Mouse (Mus musculus): ENCODE data around the gene Fam71e1. TPM values are rescaled to one million over a fixed set of nuclear protein-coding genes. Genes with fewer than 3 reads are reported as not detected.

Gene Fam71e1
- polyA plus RNA-seq, 2 experiments from 2014 or later, result 3.3 to 4.0 TPM

DNA sequence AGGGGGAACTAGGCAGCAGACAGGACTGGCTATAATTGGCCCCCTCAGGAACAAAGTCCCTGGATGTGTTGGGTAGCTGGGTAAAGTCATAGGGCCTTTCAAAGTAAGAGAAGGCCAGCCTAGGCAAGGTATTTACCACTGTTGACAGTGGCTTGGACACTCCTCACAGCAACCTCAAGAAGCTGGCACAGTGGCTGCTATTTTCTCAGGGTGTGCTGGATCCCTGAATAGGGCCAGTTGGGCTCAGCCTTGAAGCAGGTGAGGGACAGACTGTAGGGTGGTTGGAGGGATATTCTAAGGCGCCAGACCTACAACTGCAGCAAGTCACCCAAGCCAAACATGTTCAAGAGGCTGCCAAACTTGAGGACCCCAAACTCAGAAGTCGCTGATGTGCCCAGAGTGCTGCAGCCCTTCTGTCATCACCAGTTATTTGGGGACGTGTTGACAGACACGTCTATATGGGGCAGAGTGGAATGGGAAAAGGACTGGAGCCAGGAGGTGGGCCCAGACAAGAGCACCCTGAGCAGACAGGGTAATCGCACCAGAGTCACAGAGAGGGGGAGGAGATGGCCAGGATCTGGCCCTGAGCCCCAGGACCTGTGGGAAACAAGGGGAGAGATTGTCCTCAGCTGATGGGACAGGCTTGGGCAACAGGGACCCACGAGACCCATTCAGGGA lies 24.4 kb upstream of the Fam71e1 start:
- ATAC-seq, result no peak

DNA sequence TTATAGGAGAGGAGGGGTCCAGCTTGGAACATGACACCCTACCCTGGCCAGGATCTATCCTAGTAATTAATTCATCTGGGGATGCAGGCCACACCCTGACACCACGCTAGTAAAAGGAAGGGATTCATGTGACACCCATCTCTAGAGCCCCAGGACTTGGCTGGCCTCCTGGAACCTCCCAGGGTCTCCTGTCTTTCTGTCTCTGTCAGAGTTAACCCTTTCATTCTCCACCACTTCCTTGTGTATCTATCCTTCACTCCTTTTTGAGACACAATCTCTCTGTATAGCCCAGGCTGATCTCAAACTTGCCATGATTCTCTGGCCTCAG lies 23.9 kb upstream of the Fam71e1 start:
- no peak for ATAC-seq

DNA sequence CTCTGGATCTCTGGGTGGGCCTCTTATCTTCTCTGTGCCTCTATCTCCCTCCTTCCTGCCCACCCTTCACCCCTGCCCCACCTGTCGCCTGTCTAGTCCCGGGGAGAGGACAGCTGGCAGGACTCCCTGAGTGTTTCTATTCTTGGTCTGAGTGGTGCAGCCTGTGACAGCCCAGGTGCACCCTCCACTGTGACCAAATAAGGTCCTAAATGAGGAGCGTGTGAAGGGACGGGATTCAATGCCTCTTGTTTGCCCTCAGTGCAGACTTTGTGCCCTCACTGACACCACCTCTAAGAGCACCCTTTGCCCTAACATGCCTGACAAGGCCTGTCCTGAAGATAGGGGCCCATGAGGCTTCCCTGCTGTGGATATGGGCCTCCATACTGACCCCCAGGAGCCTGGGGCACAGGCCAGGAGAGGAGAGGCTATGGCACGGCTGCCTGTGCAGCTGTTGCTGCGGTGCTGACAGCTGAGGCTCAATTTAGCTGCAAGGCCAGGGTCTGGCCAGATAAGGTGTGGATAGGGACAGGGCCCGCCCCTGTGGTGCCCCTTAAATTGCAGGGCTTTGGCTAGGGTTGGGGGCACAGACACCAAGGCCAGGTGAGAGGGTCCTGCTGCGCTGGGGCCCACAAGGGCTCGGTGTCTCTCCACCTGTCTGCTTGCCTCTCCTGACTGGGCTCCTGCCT lies 23.3 kb upstream of the Fam71e1 start:
- no peak for ATAC-seq

DNA sequence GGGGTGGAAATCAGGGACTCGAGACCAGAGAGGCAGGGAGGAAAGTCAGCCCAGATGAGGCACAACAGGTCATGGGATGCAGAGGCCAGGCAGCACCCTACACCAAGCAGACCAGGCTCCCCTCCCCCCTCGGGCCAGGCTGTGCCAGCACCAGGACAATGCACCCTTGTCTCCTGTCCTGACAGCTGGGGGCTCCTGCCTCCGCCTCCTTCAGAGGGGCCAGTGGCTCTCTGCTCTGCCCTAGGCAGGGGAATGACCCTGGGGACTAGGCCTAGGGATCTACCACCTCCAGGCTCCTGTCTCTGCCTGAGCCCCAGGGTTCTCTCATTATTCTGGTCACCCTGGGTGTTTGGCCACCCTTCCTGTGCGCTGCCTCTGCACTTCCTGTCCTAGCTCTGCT lies 22.0 kb upstream of the Fam71e1 start:
- ATAC-seq, result no peak

DNA sequence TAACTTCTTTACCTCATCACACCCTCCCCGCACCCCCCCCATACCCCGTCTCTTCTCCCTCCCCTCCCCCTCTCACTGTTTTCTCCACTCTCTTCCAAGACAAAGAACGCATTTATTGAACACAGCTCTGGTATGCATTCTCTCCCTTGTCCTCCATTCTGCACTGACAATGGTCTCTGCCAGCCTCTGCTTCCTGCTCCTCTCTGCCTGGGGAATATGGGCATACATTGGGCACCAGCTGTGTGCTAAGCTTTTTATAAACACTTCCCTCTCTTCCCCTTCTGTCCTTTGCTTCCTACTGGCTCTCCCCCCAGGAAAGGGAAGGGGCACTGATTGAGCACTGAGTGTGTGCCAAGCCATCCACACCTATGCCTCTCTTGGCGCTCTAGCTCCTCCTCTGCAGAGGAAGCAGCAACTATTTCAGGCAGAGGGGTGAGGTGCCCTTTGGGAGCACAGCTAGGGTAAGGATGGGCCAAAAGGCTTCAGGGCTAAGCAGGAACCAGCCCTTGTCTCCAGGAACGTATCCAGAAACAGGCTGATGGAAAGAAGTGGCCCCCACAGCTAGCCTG lies 21.3 kb upstream of the Fam71e1 start:
- ATAC-seq, result no peak

DNA sequence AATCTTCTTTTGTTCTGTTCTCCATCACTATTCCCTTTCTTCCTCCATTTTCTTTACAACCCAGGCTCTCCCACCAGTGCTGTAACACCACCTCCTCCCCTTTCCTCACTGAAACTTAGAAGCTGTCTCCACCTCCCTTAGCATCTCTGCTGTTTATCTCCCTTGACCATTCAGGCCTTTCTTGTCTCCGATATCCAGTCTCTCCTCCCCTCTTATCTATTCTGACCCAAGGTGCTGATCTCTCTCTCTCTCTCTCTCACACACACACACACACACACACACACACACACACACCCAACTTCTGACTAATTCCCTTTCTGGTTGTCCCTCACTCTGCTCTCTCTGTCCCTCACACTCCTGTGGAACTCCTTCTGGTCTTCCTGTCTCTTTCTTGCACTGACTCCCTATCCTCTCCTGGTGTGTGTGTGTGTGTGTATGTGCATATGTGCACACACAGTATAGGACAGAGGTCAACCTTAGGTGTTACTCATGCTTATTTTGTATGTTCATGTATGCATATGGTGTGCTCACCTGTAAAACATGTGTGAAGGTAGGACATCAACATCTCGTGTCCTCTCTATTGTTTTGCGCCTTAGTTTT lies 13.4 kb upstream of the Fam71e1 start:
- no peak for ATAC-seq

DNA sequence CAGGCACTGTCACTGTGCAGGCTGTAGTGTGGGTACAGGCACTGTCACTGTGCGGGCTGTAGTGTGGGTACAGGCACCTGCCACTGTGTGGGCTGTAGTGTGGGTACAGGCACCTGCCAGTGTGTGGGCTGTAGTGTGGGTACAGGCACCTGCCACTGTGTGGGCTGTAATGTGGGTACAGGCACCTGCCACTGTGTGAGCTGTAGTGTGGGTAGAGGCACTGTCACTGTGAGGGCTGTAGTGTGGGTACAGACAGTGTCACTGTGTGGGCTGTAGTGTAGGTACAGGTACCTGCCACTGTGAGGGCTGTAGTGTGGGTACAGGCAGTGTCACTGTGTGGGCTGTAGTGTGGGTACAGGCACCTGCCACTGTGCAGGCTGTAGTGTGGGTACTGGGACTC lies 12.3 kb upstream of the Fam71e1 start:
- ATAC-seq, result no peak

DNA sequence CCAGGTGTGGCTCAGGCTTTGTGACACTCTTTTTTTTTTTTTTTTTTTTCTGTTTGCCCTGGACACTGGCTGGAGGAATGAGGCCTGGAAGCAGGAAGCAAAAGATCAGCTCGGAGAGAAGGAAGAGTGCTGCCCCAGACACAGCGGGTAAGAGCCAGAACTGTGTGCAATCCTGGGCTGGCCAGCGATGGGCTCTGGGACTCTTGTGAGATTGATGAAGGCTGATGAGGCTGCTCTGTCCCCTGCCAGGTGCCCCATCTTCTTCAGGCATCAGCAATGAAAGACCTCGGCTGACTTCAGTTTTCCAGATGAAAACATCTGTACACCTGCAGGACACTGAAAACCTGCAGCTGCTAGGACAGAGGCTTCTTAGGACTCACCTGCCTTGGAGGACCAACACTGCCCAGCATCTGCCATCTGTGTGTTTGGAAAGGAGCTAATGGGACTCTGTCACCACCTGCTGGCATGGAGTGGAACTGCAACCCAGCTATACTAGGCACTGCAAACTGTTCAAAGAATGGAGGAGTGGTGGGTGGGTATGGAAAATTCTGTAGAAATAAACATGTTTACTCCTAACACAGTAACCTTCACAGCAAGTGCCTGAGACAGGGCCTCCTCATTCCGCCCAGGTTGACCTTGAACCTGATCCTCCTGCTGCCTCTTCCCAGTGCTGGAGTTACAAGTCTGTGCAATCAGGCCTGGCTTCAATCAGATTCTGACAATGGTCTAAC lies 11.4 kb upstream of the Fam71e1 start:
- ATAC-seq, result peak; percentile 70

DNA sequence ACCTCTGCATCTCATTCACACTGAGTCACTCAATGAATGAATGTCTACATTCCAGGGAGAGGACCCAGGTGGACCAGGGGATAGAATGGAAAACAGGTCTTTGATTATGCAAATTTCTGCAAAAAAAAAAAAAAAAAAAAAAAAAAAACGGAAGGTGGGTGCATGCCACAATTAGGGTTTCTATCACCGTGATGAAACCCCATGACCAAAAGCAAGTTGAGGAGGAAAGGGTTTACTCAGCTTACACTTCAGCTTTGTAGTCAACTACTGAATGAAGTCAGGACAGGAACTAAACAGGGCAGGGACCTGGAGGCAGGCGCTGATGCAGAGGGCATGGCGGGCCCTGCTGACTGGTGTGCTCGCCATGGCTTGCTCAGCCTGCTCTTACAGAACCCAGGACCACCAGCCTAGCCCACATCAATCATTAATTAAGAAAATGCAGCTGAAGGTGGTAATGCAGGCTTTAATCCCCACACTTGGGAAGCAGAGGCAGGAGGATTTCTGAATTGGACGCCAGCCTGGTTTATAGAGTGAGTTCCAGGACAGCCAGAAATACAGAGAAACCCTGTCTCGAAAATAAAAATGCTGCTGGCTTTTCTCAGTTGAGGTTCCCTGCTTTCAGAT lies 10.7 kb upstream of the Fam71e1 start:
- ATAC-seq, result no peak

DNA sequence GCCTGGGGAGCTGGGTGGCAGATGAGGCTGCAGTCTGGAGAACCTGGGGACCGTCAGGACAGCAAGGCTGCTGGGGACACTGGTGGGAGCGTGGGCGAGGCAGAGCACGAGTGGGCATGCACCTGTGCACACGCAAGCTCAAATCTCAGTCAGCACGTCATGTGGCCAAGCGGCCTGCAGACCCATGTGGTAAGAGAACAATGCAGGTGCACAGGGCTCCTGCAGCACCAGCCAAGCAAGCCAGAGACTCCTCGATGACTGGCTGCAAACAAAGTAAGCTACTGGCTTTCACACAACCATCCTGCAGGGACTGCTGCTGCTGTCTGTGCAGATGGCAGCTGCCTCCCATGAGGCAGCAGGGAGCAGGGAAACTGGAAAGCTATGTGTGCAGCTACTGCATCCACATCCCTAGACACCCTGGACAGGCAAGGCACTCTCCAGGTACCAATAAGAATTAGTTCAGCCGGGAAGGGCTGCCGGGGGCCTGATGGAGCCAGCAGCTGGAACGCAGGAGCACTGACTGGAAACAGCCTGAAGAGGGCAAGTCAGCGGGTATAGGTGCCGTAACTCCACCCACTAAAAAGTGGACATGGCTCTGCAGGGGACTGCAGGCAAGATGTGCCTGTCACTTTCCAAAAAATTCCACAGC lies 9.3 kb upstream of the Fam71e1 start:
- no peak for ATAC-seq

DNA sequence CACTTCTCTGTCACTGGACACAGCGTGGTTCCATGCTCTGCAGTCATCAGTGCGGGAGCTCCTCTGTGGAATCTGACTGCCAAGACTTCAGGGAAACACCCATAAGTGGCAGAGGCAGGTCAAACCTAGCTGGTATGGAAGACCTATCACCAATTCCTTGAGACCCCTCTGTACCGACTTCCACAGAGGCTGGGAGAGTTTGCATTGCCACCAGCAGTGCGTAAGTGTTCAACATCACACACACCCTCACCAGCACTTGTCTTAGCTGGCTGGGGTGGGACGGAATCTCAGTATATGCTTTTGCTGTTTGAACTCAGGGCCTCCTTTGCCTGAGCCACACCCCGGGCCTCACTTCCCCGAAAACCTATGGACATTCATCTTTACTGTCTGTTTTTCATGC lies 8.4 kb upstream of the Fam71e1 start:
- ATAC-seq, result no peak

DNA sequence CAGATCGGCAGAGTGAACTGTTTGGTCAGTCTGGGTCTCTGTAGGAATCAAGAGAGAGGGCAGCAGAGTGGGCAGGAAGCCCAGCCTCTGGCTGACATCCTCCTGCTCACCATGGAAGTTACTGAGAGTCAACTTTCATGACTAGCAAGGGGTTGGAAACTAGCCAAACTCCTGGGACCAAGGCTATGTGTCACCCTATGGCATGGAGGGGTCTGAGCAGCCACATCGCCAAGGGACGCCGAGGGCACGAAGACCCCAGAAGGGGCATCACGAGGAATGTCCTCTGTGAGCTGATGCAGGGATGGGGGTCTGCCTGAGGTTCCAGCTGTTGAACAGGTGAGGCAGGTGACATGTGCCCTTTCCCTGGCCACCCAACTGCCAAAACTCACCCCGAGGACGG lies 7.8 kb upstream of the Fam71e1 start:
- ATAC-seq, result no peak

DNA sequence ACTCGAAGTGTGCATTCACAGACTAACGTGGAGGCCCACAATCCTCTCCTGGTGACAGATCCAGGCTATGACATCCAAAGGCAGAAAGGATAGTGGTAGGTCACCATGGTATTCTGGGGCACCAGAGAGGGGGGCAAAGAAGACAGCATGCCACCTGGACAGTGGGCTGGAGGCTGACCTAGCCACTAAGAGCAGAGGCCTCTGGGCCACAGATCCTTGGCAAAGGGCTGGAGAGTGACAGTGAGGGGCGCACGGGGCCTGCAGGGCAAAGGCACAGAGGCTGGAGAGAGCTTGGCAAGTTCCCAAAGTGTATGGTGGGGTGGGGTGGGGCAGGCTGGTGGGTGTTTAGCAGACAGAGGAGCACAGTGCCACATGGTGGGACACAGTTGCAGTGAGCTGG lies 6.1 kb upstream of the Fam71e1 start:
- ATAC-seq, result no peak

DNA sequence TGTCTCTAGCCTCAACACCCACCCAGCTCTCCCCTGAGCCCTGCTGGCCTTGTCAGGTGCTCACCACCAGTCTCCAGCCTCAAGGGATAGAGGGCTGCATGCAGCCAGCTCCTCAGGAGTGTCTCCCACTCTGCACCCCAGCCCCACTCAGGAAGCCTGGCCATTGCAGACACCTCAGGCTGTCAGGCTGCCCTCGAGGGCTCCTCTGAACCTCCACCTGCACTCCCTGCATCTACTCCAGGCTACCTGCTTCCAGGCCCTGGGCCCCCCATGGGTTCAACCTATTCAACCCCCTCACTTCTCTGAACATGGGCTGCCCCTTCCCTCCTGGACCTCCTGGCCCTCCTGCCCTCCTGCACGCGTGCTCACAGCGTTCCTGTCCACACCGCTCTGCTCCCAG lies 5.0 kb upstream of the Fam71e1 start:
- ATAC-seq, result no peak

DNA sequence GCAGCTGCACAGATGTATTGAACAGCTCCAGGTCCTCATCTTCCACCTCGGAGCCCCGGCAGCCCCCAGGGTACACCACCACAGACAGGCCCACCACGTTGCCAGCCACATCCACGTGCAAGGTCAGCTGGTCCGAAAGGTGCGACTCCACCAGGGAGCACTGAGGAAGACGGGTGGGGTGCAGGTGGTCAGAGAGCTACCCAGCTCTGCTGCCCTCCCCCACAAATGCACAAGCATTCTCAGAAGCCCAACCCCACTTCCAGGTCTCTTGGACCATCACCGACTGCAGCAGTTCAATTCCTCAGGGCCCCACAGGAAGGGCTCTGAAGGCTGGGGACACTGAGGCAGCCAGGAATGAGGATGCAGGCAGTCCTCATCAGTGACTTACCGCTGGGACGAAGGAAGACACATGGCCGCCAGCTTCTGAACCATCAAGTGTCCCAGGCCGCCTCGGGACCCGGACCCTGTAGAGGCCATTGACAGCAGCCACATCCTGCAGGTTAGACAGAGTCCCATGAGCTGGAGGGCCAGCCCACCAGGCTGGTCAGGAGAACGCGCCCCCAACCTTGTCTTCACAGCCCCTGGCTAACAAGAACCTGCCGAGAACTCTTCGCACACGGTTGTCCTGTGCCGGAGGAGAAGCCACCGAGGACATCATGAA lies 4.1 kb upstream of the Fam71e1 start:
- no peak for ATAC-seq

DNA sequence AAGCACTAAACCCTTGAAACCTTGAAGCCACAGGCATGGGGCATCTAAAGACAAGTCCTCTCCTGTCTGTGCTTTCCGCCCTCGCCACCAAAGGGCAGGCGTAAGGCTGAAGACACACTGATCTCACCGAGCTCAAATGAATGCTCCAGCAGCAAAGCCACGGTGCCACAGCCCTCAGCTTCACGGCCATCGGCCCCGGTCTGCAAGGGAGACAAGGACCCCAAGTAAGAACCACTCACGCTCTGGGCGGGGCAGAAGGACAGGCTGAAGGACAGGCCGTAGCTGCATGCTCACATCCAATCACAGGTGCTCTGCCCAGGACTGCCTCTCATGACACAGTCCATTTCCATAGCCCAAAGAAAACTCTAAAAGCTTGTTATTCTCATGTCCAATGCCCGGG lies 1.7 kb upstream of the Fam71e1 start:
- ATAC-seq, result no peak

DNA sequence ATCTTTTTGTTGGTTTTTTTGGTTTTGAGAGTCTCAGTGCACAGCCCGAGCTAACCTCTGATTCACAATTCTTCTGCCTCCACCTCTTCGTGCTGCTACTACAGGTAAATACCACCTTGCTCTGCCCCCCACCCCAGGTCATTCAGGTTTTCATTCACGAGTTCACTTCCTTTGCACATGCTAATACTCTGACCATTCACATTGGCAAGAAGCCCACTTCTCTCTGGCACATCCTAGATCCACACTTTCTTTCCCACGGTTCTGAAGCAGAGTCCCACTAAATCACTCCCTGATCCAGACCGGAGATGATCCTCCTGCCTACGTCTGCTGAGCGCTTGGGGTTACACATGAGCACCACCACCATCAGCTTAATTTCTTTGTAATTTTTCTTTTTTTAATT lies 1.3 kb upstream of the Fam71e1 start:
- no peak for ATAC-seq

DNA sequence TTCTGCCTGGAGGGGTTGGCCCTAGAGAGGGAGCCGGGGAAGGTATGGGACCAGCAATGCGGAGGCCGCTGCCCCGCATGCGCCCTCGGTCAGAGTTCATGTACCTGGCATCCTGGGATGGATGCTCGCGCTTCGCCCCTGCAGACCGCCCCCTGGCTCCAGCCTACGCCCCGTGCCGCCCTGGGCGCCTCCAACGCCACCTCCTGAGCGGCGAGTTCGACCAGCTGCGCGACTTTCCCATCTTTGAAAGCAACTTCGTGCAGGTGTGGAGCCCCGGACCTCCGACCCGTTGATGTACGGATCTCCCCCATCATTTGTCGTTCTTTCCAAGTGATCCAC lies 359 bp downstream of the Fam71e1 start:
- ATAC-seq, result peak; percentile 18

DNA sequence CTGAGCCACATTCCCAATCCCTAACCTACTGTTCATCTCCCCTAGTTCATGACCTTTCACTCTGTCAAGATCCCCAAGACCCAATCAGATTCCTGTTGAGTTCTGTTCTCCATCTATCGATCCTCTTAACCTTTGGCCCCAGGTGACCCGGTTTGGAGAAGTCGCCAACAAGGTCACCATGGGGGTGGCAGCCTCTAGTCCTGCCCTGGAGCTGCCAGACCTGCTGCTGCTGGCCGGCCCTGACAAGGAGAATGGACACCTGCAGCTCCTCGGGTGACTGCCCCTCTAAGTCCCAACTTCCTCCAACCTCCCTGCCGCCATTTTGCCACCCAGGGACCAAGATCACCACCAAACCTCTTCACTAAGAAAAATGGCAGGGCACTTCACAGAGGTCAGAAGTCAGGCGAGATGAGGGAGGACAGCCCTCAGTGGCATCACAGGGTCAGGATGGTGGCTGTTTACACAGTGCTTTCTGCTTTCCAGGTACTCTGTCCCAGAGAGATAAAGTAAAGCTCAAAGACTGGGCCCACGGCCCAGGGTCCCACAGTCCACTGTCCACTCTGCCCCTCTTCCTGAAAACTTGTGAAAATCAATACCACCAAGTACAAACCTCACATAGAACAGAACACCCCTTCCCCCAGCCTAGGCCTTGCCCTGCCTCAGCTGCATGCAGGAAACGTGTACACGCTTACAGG lies 1.1 kb downstream of the Fam71e1 start:
- no peak for ATAC-seq

DNA sequence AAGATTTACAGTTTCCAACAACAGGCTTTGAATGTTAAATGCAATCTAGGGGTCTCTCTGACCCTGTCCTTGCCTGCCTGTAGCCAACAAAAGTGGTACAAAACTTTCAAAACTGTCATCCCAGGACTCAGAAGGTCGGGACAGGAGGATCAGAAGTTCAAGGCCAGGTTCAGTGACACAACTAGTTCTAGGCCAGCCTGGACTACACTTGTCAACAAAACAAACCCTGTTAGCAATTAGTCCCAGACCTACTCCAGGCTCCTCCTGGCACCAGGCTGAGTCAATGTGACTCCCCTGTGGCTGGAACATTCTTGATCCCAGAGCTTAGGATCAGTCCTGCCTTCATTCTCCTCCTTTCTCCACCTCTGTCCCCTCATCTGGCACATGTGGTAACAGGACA lies 2.5 kb downstream of the Fam71e1 start:
- no peak for ATAC-seq

DNA sequence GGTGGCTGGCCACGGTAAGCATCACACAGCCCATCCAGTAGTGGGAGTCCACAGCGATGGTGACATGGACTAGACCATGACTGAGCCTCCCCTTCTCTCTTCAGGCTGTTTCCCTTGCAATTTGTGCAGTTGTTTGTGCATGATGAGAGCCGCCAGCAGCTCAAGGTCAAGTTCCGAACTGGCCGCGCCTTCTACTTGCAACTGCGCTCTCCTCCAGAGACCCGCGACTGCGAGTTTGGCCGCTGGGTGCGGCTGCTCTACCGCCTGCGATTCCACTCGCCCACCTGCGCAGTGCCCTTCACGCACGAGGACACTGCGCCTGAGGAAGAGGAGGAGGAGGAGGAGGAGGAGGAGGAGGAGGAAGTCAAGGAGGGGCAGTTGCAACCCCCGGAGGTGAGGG lies 3.7 kb downstream of the Fam71e1 start:
- ATAC-seq, result no peak
